In genomic region chr11:90389902-90390816, GRCm38 (mm10) we compare ENCODE assay signal across 7 mouse cellular contexts. TPM values are rescaled to one million over a fixed set of nuclear protein-coding genes. Genes with fewer than 3 reads are reported as not detected.
A peak's percentile ranks its signal among the peaks of the same experiment; 100 is the strongest.
DNase-seq lines count a peak whose midpoint lies in the region; ATAC-seq and TF ChIP-seq lines count a peak whose summit lies in the region.

No protein-coding gene starts in this region.

- H3K9me3 ChIP-seq in embryonic facial prominence, embryonic 11.5 days (replicated peaks; ENCODE audit: control insufficient read depth, low read length) = no peaks in the 10 kb centered on the region
- no peaks in the 10 kb centered on the region for H3K9me3 ChIP-seq in hindbrain, embryonic 16.5 days (ENCODE audit: control insufficient read depth, low read length)
- H3K9me3 ChIP-seq in liver, postnatal 0 days (ENCODE audit: low read length) = no peaks in the 10 kb centered on the region

- H3K36me3 ChIP-seq in testis, adult 2 months (ENCODE audit: control insufficient read depth, insufficient read depth, low read length) = no peaks in the 10 kb centered on the region
- no peaks in the 10 kb centered on the region for H3K36me3 ChIP-seq in embryonic facial prominence, embryonic 11.5 days (replicated peaks; ENCODE audit: control insufficient read depth, insufficient read depth, low read depth, low read length)
- no peaks in the 10 kb centered on the region for H3K36me3 ChIP-seq in hindbrain, embryonic 16.5 days (ENCODE audit: control insufficient read depth, insufficient read depth, low read length)
- no peaks in the 10 kb centered on the region for H3K36me3 ChIP-seq in liver, postnatal 0 days (replicated peaks; ENCODE audit: insufficient read depth, low read length)

- H3K27me3 ChIP-seq in testis, adult 2 months (ENCODE audit: control insufficient read depth, insufficient read depth, low read length) = no peaks in the 10 kb centered on the region
- peaks cover 23% of the 10 kb centered on the region for H3K27me3 ChIP-seq in embryonic facial prominence, embryonic 11.5 days (ENCODE audit: control insufficient read depth, insufficient read depth, low read length)
- H3K27me3 ChIP-seq in hindbrain, embryonic 16.5 days (replicated peaks; ENCODE audit: control insufficient read depth, insufficient read depth, low read length) = peaks cover 12% of the 10 kb centered on the region
- peaks cover 16% of the 10 kb centered on the region for H3K27me3 ChIP-seq in liver, postnatal 0 days (ENCODE audit: insufficient read depth, low read length)

- no peak for DNase-seq in testis, postnatal 10 days (ENCODE audit: low spot score)
- DNase-seq in embryonic facial prominence, embryonic 11.5 days (ENCODE audit: low spot score) = peak; percentile 14
- peak; percentile 24 for DNase-seq in liver, postnatal 0 days
- DNase-seq in thymus, postnatal 36 days = peak; percentile 13
- DNase-seq in adrenal gland, postnatal 25 days = no peak

- TF ChIP-seq CTCF in testis, adult 2 months (IDR thresholded peaks at IDR 0.05; ENCODE audit: control insufficient read depth, insufficient read depth, insufficient replicate concordance, low read depth, low read length) = no peak
- TF ChIP-seq CTCF in liver, postnatal 0 days (IDR thresholded peaks at IDR 0.05; ENCODE audit: low read depth) = no peak

- peak overlapping the region; percentile 48 for H3K9ac ChIP-seq in embryonic facial prominence, embryonic 11.5 days (replicated peaks; ENCODE audit: low read length)
- H3K9ac ChIP-seq in hindbrain, embryonic 16.5 days (ENCODE audit: low read depth, low read length) = peak overlapping the region; percentile 63
- H3K9ac ChIP-seq in liver, postnatal 0 days (replicated peaks) = peak overlapping the region; percentile 36; the same call in 1 of the 2 replicates

- H3K4me2 ChIP-seq in embryonic facial prominence, embryonic 11.5 days (ENCODE audit: low read depth, low read length) = peak overlapping the region; percentile 85
- peak overlapping the region; percentile 96 for H3K4me2 ChIP-seq in hindbrain, embryonic 16.5 days (ENCODE audit: low read length)
- peak overlapping the region; percentile 79 for H3K4me2 ChIP-seq in liver, postnatal 0 days (ENCODE audit: low read depth, low read length)

- peak overlapping the region; percentile 54 for H3K4me3 ChIP-seq in testis, adult 2 months (ENCODE audit: control insufficient read depth, low read depth, low read length)
- peak overlapping the region; percentile 41 for H3K4me3 ChIP-seq in embryonic facial prominence, embryonic 11.5 days (ENCODE audit: low read depth, low read length)
- H3K4me3 ChIP-seq in hindbrain, embryonic 16.5 days (ENCODE audit: low read length) = peak overlapping the region; percentile 58
- peak overlapping the region; percentile 60 for H3K4me3 ChIP-seq in liver, postnatal 0 days (ENCODE audit: low read depth, low read length)

- no peak for TF ChIP-seq POLR2A in testis, adult 2 months (IDR thresholded peaks at IDR 0.05; ENCODE audit: control insufficient read depth, low read depth, low read length)

- H3K27ac ChIP-seq in testis, adult 2 months (ENCODE audit: control insufficient read depth, insufficient read depth, low read depth, low read length) = no peak overlapping the region
- no peak overlapping the region for H3K27ac ChIP-seq in embryonic facial prominence, embryonic 11.5 days (replicated peaks; ENCODE audit: low read depth, low read length)
- no peak overlapping the region for H3K27ac ChIP-seq in hindbrain, embryonic 16.5 days (ENCODE audit: low read depth, low read length)
- 0 out of 2 replicates have a peak overlapping the region, but pooled peaks have one; percentile 4 for H3K27ac ChIP-seq in liver, postnatal 0 days (ENCODE audit: low read depth)

- WGBS in embryonic facial prominence, embryonic 11.5 days = under 1% methylated on average over 40 of the region's 41 CpGs
- under 1% methylated on average over 40 of the region's 41 CpGs for WGBS in hindbrain, embryonic 16.5 days
- under 1% methylated on average over 35 of the region's 41 CpGs for WGBS in liver, postnatal 0 days (ENCODE audit: insufficient replicate concordance)

- H3K4me1 ChIP-seq in testis, adult 2 months (ENCODE audit: control insufficient read depth, insufficient read depth, low read length) = peaks cover 16% of the 10 kb centered on the region
- H3K4me1 ChIP-seq in embryonic facial prominence, embryonic 11.5 days (ENCODE audit: control insufficient read depth, insufficient read depth, low read length) = no peaks in the 10 kb centered on the region
- H3K4me1 ChIP-seq in hindbrain, embryonic 16.5 days (ENCODE audit: control insufficient read depth, insufficient read depth, low read depth, low read length) = peaks cover 4% of the 10 kb centered on the region
- peaks cover 18% of the 10 kb centered on the region for H3K4me1 ChIP-seq in liver, postnatal 0 days (ENCODE audit: insufficient read depth)

- ATAC-seq in embryonic facial prominence, embryonic 11.5 days (replicated peaks; ENCODE audit: insufficient number of reproducible peaks, low FRiP score, low TSS enrichment, low read depth) = peak; percentile 69
- peak; percentile 77 for ATAC-seq in hindbrain, embryonic 16.5 days
- ATAC-seq in liver, postnatal 0 days = peak; percentile 49

- no peak for TF ChIP-seq EP300 in liver, postnatal 0 days (IDR thresholded peaks at IDR 0.05; ENCODE audit: low read depth)

RNA-seq across cellular contexts. Expression of gene Hlf, which starts 0.5 kb away (rescaled TPM):
- 0.69 and 2.3 TPM in 2 replicates for polyA plus RNA-seq in testis, adult 2 months (2012; rRNA removed)
- 1.1 and 1.6 TPM in 2 replicates for polyA plus RNA-seq in embryonic facial prominence, embryonic 11.5 days (2014; fragmentation: Nextera tagmentation; extraction: Ambion mirVana)
- polyA plus RNA-seq in hindbrain, embryonic 16.5 days (2015; fragmentation: Nextera tagmentation; extraction: Ambion mirVana) = 5.5 and 7.1 TPM in 2 replicates
- 8.8 and 9.6 TPM in 2 replicates for polyA plus RNA-seq in liver, postnatal 0 days (2015; fragmentation: Nextera tagmentation; extraction: Ambion mirVana)
- total RNA-seq in adrenal gland, postnatal 25 days (2021) = 17.9 and 22.8 TPM in 2 replicates

Comparison
In these comparisons a context has a peak if more than half of its experiments do, and no peak if none do; other contexts are left out.
1. DNase-seq: peak in embryonic facial prominence, embryonic 11.5 days (single experiment), liver, postnatal 0 days (single experiment) and thymus, postnatal 36 days (2 of 2); none in testis, postnatal 10 days (single experiment) and adrenal gland, postnatal 25 days (single experiment).
2. Peak in every context shown above with its lines, with median percentiles within 50 percentile points of each other: H3K4me3 ChIP-seq, ATAC-seq, H3K4me2 ChIP-seq and H3K9ac ChIP-seq.